Mouse (Mus musculus) thymus, adult 2 months (tissue): ENCODE measurements around the gene Irgq.

ENCODE experiments used
- CTCF ChIP-seq: fragments of 200-500 bp; IDR thresholded peaks from 2 replicates; pipeline ENCODE4 v1.5.1; 2012; ENCODE audit warnings: mild to moderate bottlenecking, control low read depth, low read length, moderate library complexity, borderline replicate concordance; ENCODE audit not compliant: control insufficient read depth, poor library complexity, insufficient read depth; ENCODE audit errors: extremely low read depth
- POLR2A ChIP-seq: fragments of 200-500 bp; IDR thresholded peaks from 2 replicates; pipeline ENCODE4 v1.6.1; 2012; ENCODE audit warnings: mild to moderate bottlenecking, low read length, control low read depth, moderate library complexity; ENCODE audit not compliant: control insufficient read depth, poor library complexity, insufficient read depth; ENCODE audit errors: extremely low read depth

DNA sequence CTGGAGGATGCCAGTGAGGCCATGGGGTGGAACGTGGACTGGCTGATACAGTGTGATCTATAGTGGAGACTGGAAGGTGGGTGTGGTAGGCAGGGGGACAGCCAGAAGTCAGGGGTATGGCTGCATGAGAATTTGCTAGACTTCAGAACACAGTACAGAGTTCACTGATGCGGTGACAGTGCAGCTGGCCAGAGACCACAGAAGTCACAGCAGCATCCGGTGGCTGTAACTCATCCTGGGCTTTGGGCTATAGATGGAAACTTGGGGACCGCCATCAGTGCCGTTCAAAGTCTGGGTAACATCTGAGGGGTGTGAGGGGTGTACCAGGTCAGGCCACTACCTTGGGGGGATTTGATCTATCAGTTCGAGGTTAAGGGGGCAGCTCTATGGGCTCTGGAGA, 6.8 kb upstream of the Irgq start:
- TF ChIP-seq CTCF = no peak
- no peak for TF ChIP-seq POLR2A
